Mouse (Mus musculus) layer of hippocampus, adult 6 months (tissue): Measurements from ENCODE around the gene Iqcf5. TPM values are rescaled to one million over a fixed set of nuclear protein-coding genes. Genes with fewer than 3 reads are reported as not detected.

Source experiments
- long read RNA-seq, 2 experiments: library from polyadenylated mRNA; unstranded; transcript quantifications; one replicate each; pipeline ENCODE4 v2.0.0; 2019 to 2020
- polyA plus RNA-seq: library from polyadenylated mRNA; unstranded; fragments of <200 nt; fragmentation: Nextera tagmentation; gene quantifications from 2 replicates; pipeline ENCODE4 v1.2.3, GENCODE M21; 2021

Gene Iqcf5
- polyA plus RNA-seq, result not detected in 2 replicates
- long read RNA-seq, experiment 1, result 0 reads
- long read RNA-seq, experiment 2, result 0 reads

GRCm38 (mm10) chr9:106514273-106514672, at the start of gene Iqcf5:
Gene Iqcf5 (plus strand): TSS chr9:106514573.

GRCm38 (mm10) chr9:106465571-106466200, 48.7 kb upstream of the Iqcf5 start, which contains the start of gene Gpr62:
Gene Gpr62 (minus strand): TSS chr9:106465938.

GRCm38 (mm10) chr9:106475663-106476001, 38.7 kb upstream of the Iqcf5 start, which contains the start of gene Rrp9:
Gene Rrp9 (plus strand): TSS chr9:106475963.

GRCm38 (mm10) chr9:106476924-106477484, 37.4 kb upstream of the Iqcf5 start, which contains the start of gene Parp3:
Gene Parp3 (minus strand): TSS chr9:106476949.

GRCm38 (mm10) chr9:106499667-106500066, 14.7 kb upstream of the Iqcf5 start, which contains the start of gene Iqcf1:
Gene Iqcf1 (plus strand): TSS chr9:106499967.

GRCm38 (mm10) chr9:106561531-106561930, 47.2 kb downstream of the Iqcf5 start, which contains the start of gene Iqcf3:
Gene Iqcf3 (minus strand): TSS chr9:106561631.

Other genes starting within 250 kb of the Iqcf5 start
- gene Poc1a, start 233.5 kb upstream of the Iqcf5 start, polyA plus RNA-seq, result 23.8 and 25.6 TPM in 2 replicates
- gene Dusp7, start 145.9 kb upstream of the Iqcf5 start, polyA plus RNA-seq, result 12.0 and 14.6 TPM in 2 replicates
- 582 and 680 TPM in 2 replicates for gene Rpl29, start 85.1 kb upstream of the Iqcf5 start, polyA plus RNA-seq
- 7.1 and 10.5 TPM in 2 replicates for gene Acy1, start 76.3 kb upstream of the Iqcf5 start, polyA plus RNA-seq
- 11.8 and 17.3 TPM in 2 replicates for gene Abhd14b, start 67.1 kb upstream of the Iqcf5 start, polyA plus RNA-seq
- gene Abhd14a, start 66.9 kb upstream of the Iqcf5 start, polyA plus RNA-seq, result 61.5 and 66.8 TPM in 2 replicates
- gene Pcbp4, start 61.3 kb upstream of the Iqcf5 start, polyA plus RNA-seq, result 59.2 and 69.0 TPM in 2 replicates
- gene Gpr62, start 48.6 kb upstream of the Iqcf5 start, polyA plus RNA-seq, result 8.8 and 11.7 TPM in 2 replicates
- gene Rrp9, start 38.6 kb upstream of the Iqcf5 start, polyA plus RNA-seq, result 23.3 and 24.9 TPM in 2 replicates
- gene Parp3, start 37.6 kb upstream of the Iqcf5 start, polyA plus RNA-seq, result 3.5 and 3.9 TPM in 2 replicates
- not detected in 2 replicates for gene Iqcf1, start 14.6 kb upstream of the Iqcf5 start, polyA plus RNA-seq
- not detected in 2 replicates for gene Iqcf3, start 47.1 kb downstream of the Iqcf5 start, polyA plus RNA-seq
- gene Iqcf4, start 56.4 kb downstream of the Iqcf5 start, polyA plus RNA-seq, result not detected in 2 replicates
- not detected in 2 replicates for gene Iqcf6, start 112.0 kb downstream of the Iqcf5 start, polyA plus RNA-seq
- gene Grm2, start 141.5 kb downstream of the Iqcf5 start, polyA plus RNA-seq, result 25.8 and 37.1 TPM in 2 replicates
- 127 and 145 TPM in 2 replicates for gene Tex264, start 171.4 kb downstream of the Iqcf5 start, polyA plus RNA-seq